Comparison of ENCODE assay signal across 9 mouse cellular contexts in genomic region chr1:104986222-104986973, GRCm38 (mm10).
A peak's percentile ranks its signal among the peaks of the same experiment; 100 is the strongest.
DNase-seq lines count a peak whose midpoint lies in the region; ATAC-seq lines count a peak whose summit lies in the region.
"Had no signal": no experiment of that assay in that cellular context is flagged by ENCODE, and none has a peak within 500 bp of the region (broad histone marks: within the 10 kb centered on the region; RNA-seq: fewer than 3 reads in every experiment).

No protein-coding gene starts in this region.

- no peak overlapping the region for H3K9ac ChIP-seq in hindbrain, embryonic 12.5 days
- H3K9ac ChIP-seq: embryonic facial prominence, embryonic 12.5 days had no signal

- H3K4me2 ChIP-seq in hindbrain, embryonic 12.5 days (replicated peaks): no peak overlapping the region
- H3K4me2 ChIP-seq: embryonic facial prominence, embryonic 12.5 days had no signal

- no peaks in the 10 kb centered on the region for H3K36me3 ChIP-seq in hindbrain, embryonic 12.5 days
- H3K36me3 ChIP-seq: embryonic facial prominence, embryonic 12.5 days had no signal

- no peaks in the 10 kb centered on the region for H3K9me3 ChIP-seq in hindbrain, embryonic 12.5 days (replicated peaks)
- H3K9me3 ChIP-seq: embryonic facial prominence, embryonic 12.5 days had no signal

- no peak overlapping the region for H3K27ac ChIP-seq in hindbrain, embryonic 12.5 days
- H3K27ac ChIP-seq: embryonic facial prominence, embryonic 12.5 days had no signal

- DNase-seq in kidney, adult 8-10 months: peak; percentile 7 to 9
- DNase-seq in kidney, adult 11 months: no peak
- peak; percentile 56 for DNase-seq in c-Kit-positive CD71-negative TER-119-negative erythroid progenitor cells, embryonic 14.5 days (ENCODE audit: low read depth)
- DNase-seq in lung, postnatal 25 days (ENCODE audit: low spot score): peak; percentile 34
- DNase-seq in right cerebral cortex, postnatal 36 days (ENCODE audit: low spot score in 2 of 2): no peak
- DNase-seq in adrenal gland, postnatal 4 days (ENCODE audit: low spot score in 2 of 2): no peak

- no peaks in the 10 kb centered on the region for H3K27me3 ChIP-seq in hindbrain, embryonic 12.5 days
- H3K27me3 ChIP-seq: embryonic facial prominence, embryonic 12.5 days had no signal

- H3K4me3 ChIP-seq in hindbrain, embryonic 12.5 days: no peak overlapping the region
- H3K4me3 ChIP-seq: embryonic facial prominence, embryonic 12.5 days had no signal

- ATAC-seq in CD4-positive, CD25-positive, alpha-beta regulatory T cell, adult 4 months: peak; percentile 54
- peak; percentile 56 for ATAC-seq in hindbrain, embryonic 12.5 days (ENCODE audit: low FRiP score)

- WGBS in hindbrain, embryonic 12.5 days: 29% methylated on average over 5 of the region's 5 CpGs

- no peaks in the 10 kb centered on the region for H3K4me1 ChIP-seq in hindbrain, embryonic 12.5 days
- H3K4me1 ChIP-seq: embryonic facial prominence, embryonic 12.5 days had no signal

Comparison
In these comparisons a context has a peak if more than half of its experiments do, and no peak if none do; other contexts are left out.
1. DNase-seq: peak in kidney, adult 8-10 months (2 of 2), c-Kit-positive CD71-negative TER-119-negative erythroid progenitor cells, embryonic 14.5 days (single experiment) and lung, postnatal 25 days (single experiment); none in kidney, adult 11 months (single experiment), right cerebral cortex, postnatal 36 days (0 of 2) and adrenal gland, postnatal 4 days (0 of 2).